Mouse (Mus musculus): Measurements from ENCODE around the gene Arel1. TPM values are rescaled to one million over a fixed set of nuclear protein-coding genes. Genes with fewer than 3 reads are reported as not detected.

Arel1 gene
- polyA plus RNA-seq, 1 experiment from 2014 or later, result 37.9 TPM

- H3K9ac ChIP-seq (ENCODE audit: low read depth, low read length), result no peak within 1 kb of the TSS
- peaks cover 52% of the 10 kb centered on the region for H3K27me3 ChIP-seq (ENCODE audit: control insufficient read depth, insufficient read depth, low read depth, low read length)
- 1% methylated on average over 34 of the region's 34 CpGs for WGBS
- peak within 1 kb of the TSS; percentile 25 for H3K4me3 ChIP-seq (ENCODE audit: low read depth, low read length)
- no peak within 1 kb of the TSS for H3K27ac ChIP-seq (ENCODE audit: low read length)
- H3K4me2 ChIP-seq (ENCODE audit: low read length), result peak within 1 kb of the TSS; percentile 36
- H3K9me3 ChIP-seq (replicated peaks; ENCODE audit: control insufficient read depth, low read length, poor library complexity, severe bottlenecking), result no peaks in the 10 kb centered on the region
- H3K36me3 ChIP-seq (ENCODE audit: control insufficient read depth, insufficient read depth, low read length), result no peaks in the 10 kb centered on the region
- peak; percentile 17; the same call in 1 of the 2 replicates for ATAC-seq
- peaks cover 8% of the 10 kb centered on the region; the same call in 1 of the 2 replicates for H3K4me1 ChIP-seq (ENCODE audit: control insufficient read depth, insufficient read depth, low read length)
These were observed 94.1 kb downstream of the Arel1 start, which contains the start of gene Ltbp2 for GRCm38 (mm10) chr12:84876481-84877121. Gene Ltbp2, minus strand, starts transcription at chr12:84876532.

GRCm38 (mm10) chr12:84875761-84876480, 94.8 kb downstream of the Arel1 start:
- Histone ChIP-seq H3K4me3 (ENCODE audit: low read depth, low read length) (peak overlapping the region; percentile 25), H3K4me1 (ENCODE audit: control insufficient read depth, insufficient read depth, low read length) (peaks cover 8% of the 10 kb centered on the region; the same call in 1 of the 2 replicates), H3K27ac (ENCODE audit: low read length) (no peak overlapping the region), H3K4me2 (ENCODE audit: low read length) (peak overlapping the region; percentile 36), H3K9ac (ENCODE audit: low read depth, low read length) (no peak overlapping the region), H3K9me3 (replicated peaks; ENCODE audit: control insufficient read depth, low read length, poor library complexity, severe bottlenecking) (no peaks in the 10 kb centered on the region), H3K36me3 (ENCODE audit: control insufficient read depth, insufficient read depth, low read length) (no peaks in the 10 kb centered on the region), H3K27me3 (ENCODE audit: control insufficient read depth, insufficient read depth, low read depth, low read length) (peaks cover 52% of the 10 kb centered on the region)
- ATAC-seq, result no peak
- WGBS, result 1% methylated on average over 58 of the region's 59 CpGs

GRCm38 (mm10) chr12:84873434-84873833, 97.3 kb downstream of the Arel1 start:
- ATAC-seq, result no peak

GRCm38 (mm10) chr12:84872310-84872709, 98.4 kb downstream of the Arel1 start:
- Histone ChIP-seq H3K27me3 (ENCODE audit: control insufficient read depth, insufficient read depth, low read depth, low read length) (peaks cover 34% of the 10 kb centered on the region), H3K9ac (ENCODE audit: low read depth, low read length) (no peak overlapping the region), H3K4me3 (ENCODE audit: low read depth, low read length) (no peak overlapping the region), H3K9me3 (replicated peaks; ENCODE audit: control insufficient read depth, low read length, poor library complexity, severe bottlenecking) (no peaks in the 10 kb centered on the region), H3K4me2 (ENCODE audit: low read length) (no peak overlapping the region), H3K27ac (ENCODE audit: low read length) (no peak overlapping the region), H3K36me3 (ENCODE audit: control insufficient read depth, insufficient read depth, low read length) (no peaks in the 10 kb centered on the region), H3K4me1 (ENCODE audit: control insufficient read depth, insufficient read depth, low read length) (peaks cover 8% of the 10 kb centered on the region; the same call in 1 of the 2 replicates)
- no peak for ATAC-seq
- 64% methylated on average over 2 of the region's 2 CpGs for WGBS

More at GRCm38 (mm10) chr12:84873434-84873833, 97.3 kb downstream of the Arel1 start:
- Histone ChIP-seq H3K27ac (ENCODE audit: low read length) (no peak overlapping the region), H3K36me3 (ENCODE audit: control insufficient read depth, insufficient read depth, low read length) (no peaks in the 10 kb centered on the region), H3K4me2 (ENCODE audit: low read length) (no peak overlapping the region), H3K27me3 (ENCODE audit: control insufficient read depth, insufficient read depth, low read depth, low read length) (peaks cover 45% of the 10 kb centered on the region), H3K4me1 (ENCODE audit: control insufficient read depth, insufficient read depth, low read length) (peaks cover 8% of the 10 kb centered on the region; the same call in 1 of the 2 replicates), H3K9me3 (replicated peaks; ENCODE audit: control insufficient read depth, low read length, poor library complexity, severe bottlenecking) (no peaks in the 10 kb centered on the region), H3K9ac (ENCODE audit: low read depth, low read length) (no peak overlapping the region), H3K4me3 (ENCODE audit: low read depth, low read length) (no peak overlapping the region)
- WGBS, result 0% methylated on average over 3 of the region's 3 CpGs

Other genes with a start within 250 kb of the Arel1 start
- gene Npc2, start 197.7 kb downstream of the Arel1 start, polyA plus RNA-seq (2015; fragmentation: Nextera tagmentation; extraction: Ambion mirVana), result 53.0 and 54.8 TPM in 2 replicates
- 131 and 137 TPM in 2 replicates for gene Isca2, start 197.6 kb downstream of the Arel1 start, polyA plus RNA-seq (2015; fragmentation: Nextera tagmentation; extraction: Ambion mirVana)
- 0.11 TPM in 1 of 2 replicates, not detected in the other for gene Ltbp2, start 94.4 kb downstream of the Arel1 start, polyA plus RNA-seq (2015; fragmentation: Nextera tagmentation; extraction: Ambion mirVana)
- 75.7 and 82.0 TPM in 2 replicates for gene Fcf1, start within 50 bp of the Arel1 start, polyA plus RNA-seq (2015; fragmentation: Nextera tagmentation; extraction: Ambion mirVana)
- gene Ylpm1, start 25.4 kb upstream of the Arel1 start, polyA plus RNA-seq (2015; fragmentation: Nextera tagmentation; extraction: Ambion mirVana), result 30.3 and 32.1 TPM in 2 replicates
- 1.2 and 1.9 TPM in 2 replicates for gene Prox2, start 139.9 kb upstream of the Arel1 start, polyA plus RNA-seq (2015; fragmentation: Nextera tagmentation; extraction: Ambion mirVana)
- gene Dlst, start 139.9 kb upstream of the Arel1 start, polyA plus RNA-seq (2015; fragmentation: Nextera tagmentation; extraction: Ambion mirVana), result 103 and 104 TPM in 2 replicates
- gene Rps6kl1, start 180.4 kb upstream of the Arel1 start, polyA plus RNA-seq (2015; fragmentation: Nextera tagmentation; extraction: Ambion mirVana), result 39.3 and 43.3 TPM in 2 replicates
- gene Pgf, start 206.9 kb upstream of the Arel1 start, polyA plus RNA-seq (2015; fragmentation: Nextera tagmentation; extraction: Ambion mirVana), result 8.0 and 9.0 TPM in 2 replicates
- gene Eif2b2, start 248.6 kb upstream of the Arel1 start, polyA plus RNA-seq (2015; fragmentation: Nextera tagmentation; extraction: Ambion mirVana), result 72.5 and 75.2 TPM in 2 replicates